Mouse (Mus musculus) frontal cortex, postnatal 14 days (tissue): ENCODE measurements around the gene Gpat3.
A peak's percentile ranks its signal among the peaks of the same experiment; 100 is the strongest.

Experiments used
- DNase-seq, 2 experiments: peaks; one replicate each; pipeline ENCODE4 v3.0.0; 2022; ENCODE audit warnings: low spot score in 2 of 2

The Gpat3 gene

GRCm38 (mm10) chr5:100845485-100845847 lies at the start of gene Gpat3:
Gene Gpat3, plus strand, starts transcription at chr5:100845713.
- DNase-seq, result peak in 1 of 2 experiments; percentile 15

GRCm38 (mm10) chr5:100798165-100798860 lies 47.2 kb upstream of the Gpat3 start, which contains the start of the genes Helq and Mrps18c:
Gene Helq, minus strand, starts transcription at chr5:100798598.
Gene Mrps18c, plus strand, starts transcription at chr5:100798627.
- peak; percentile 86 to 92 for DNase-seq

GRCm38 (mm10) chr5:100818341-100818740 lies 27.2 kb upstream of the Gpat3 start:
- DNase-seq, result no peak

- no peak for DNase-seq
These were observed 25.7 kb upstream of the Gpat3 start for GRCm38 (mm10) chr5:100819568-100820480.

- DNase-seq, result peak; percentile 57 to 82
These were observed 24.9 kb upstream of the Gpat3 start, which contains the start of gene Abraxas1 for GRCm38 (mm10) chr5:100820483-100821184. Gene Abraxas1, minus strand, starts transcription at chr5:100820965.

GRCm38 (mm10) chr5:100821375-100821774 lies 24.1 kb upstream of the Gpat3 start:
- no peak for DNase-seq

GRCm38 (mm10) chr5:100822826-100823225 lies 22.7 kb upstream of the Gpat3 start:
- DNase-seq, result no peak

GRCm38 (mm10) chr5:100825975-100826374 lies 19.5 kb upstream of the Gpat3 start:
- DNase-seq, result no peak

GRCm38 (mm10) chr5:100826531-100826930 lies 19.0 kb upstream of the Gpat3 start:
- no peak for DNase-seq

GRCm38 (mm10) chr5:100828701-100829100 lies 16.8 kb upstream of the Gpat3 start:
- no peak for DNase-seq

- DNase-seq, result no peak
These were observed 12.8 kb upstream of the Gpat3 start for GRCm38 (mm10) chr5:100832680-100833079.

GRCm38 (mm10) chr5:100833841-100834240 lies 11.7 kb upstream of the Gpat3 start:
- no peak for DNase-seq

GRCm38 (mm10) chr5:100835862-100836538 lies 9.5 kb upstream of the Gpat3 start:
- DNase-seq, result no peak

GRCm38 (mm10) chr5:100837907-100838306 lies 7.6 kb upstream of the Gpat3 start:
- DNase-seq, result no peak

- DNase-seq, result no peak
These were observed 1.0 kb upstream of the Gpat3 start for GRCm38 (mm10) chr5:100844485-100844884.

GRCm38 (mm10) chr5:100845848-100846598 lies 510 bp downstream of the Gpat3 start:
- DNase-seq, result peak; percentile 6 to 39

GRCm38 (mm10) chr5:100846599-100846920 lies 1.0 kb downstream of the Gpat3 start:
- DNase-seq, result peak in 1 of 2 experiments; percentile 4

- no peak for DNase-seq
These were observed 1.6 kb downstream of the Gpat3 start for GRCm38 (mm10) chr5:100847143-100847542.

GRCm38 (mm10) chr5:100853963-100854362 lies 8.4 kb downstream of the Gpat3 start:
- no peak for DNase-seq

- no peak for DNase-seq
These were observed 11.0 kb downstream of the Gpat3 start for GRCm38 (mm10) chr5:100856552-100856951.
